Mouse (Mus musculus) kidney, adult 2 months (tissue): ENCODE results near the gene Zfp128.

ENCODE experiments used
- CTCF ChIP-seq: fragments of 200-500 bp; conservative IDR thresholded peaks from 2 replicates; pipeline ENCODE4 v1.5.1; 2011; ENCODE audit warnings: low read depth, mild to moderate bottlenecking, control low read depth, low read length, moderate library complexity, mixed read lengths; ENCODE audit not compliant: insufficient read depth, insufficient read length
- POLR2A ChIP-seq: fragments of 200-500 bp; IDR thresholded peaks from one replicate; pipeline ENCODE4 v1.6.1; 2011; ENCODE audit warnings: low read depth, low read length, control low read depth

DNA sequence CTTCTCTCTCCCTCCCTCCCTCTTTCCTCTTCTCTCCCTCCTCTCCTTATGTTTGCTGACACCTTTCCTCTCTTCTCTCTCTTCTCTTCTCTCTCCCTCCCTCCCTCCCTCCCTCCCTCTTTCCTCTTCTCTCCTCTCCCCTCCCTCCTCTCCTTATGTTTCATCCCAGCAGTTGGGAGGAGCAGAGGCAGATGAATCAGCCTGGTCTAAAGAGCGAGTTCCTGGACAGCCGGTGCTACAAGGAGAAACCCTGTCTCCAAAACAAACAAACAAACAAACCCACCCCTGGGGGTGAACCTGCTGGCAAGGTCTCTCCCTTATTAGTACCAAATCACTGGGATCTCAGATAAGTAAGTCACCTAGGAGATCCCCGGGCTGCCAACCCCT, 40.3 kb downstream of the Zfp128 start:
- TF ChIP-seq CTCF, result no peak
- TF ChIP-seq POLR2A, result no peak
